Mouse (Mus musculus) spleen, adult 12 weeks (tissue): ENCODE results near the gene Hoxb1.

Experiments used
- DNase-seq: peaks from one replicate; pipeline ENCODE4 v3.0.0; 2022; ENCODE audit warnings: low spot score

The Hoxb1 gene

GRCm38 (mm10) chr11:96365441-96366091 is at the start of gene Hoxb1:
Gene Hoxb1 (plus strand): TSS chr11:96365752.
- no peak for DNase-seq

GRCm38 (mm10) chr11:96316696-96317607 is 48.6 kb upstream of the Hoxb1 start:
- no peak for DNase-seq

- no peak for DNase-seq
Measured at GRCm38 (mm10) chr11:96317608-96318367, 47.8 kb upstream of the Hoxb1 start, which contains the start of gene Hoxb4. Gene Hoxb4 (plus strand): TSS chr11:96318267.

GRCm38 (mm10) chr11:96318368-96319070 is 47.0 kb upstream of the Hoxb1 start:
- DNase-seq, result no peak

- no peak for DNase-seq
Measured at GRCm38 (mm10) chr11:96319071-96319902, 46.3 kb upstream of the Hoxb1 start.

GRCm38 (mm10) chr11:96319910-96320309 is 45.6 kb upstream of the Hoxb1 start:
- DNase-seq, result no peak

GRCm38 (mm10) chr11:96320688-96321087 is 44.9 kb upstream of the Hoxb1 start:
- DNase-seq, result no peak

- no peak for DNase-seq
Measured at GRCm38 (mm10) chr11:96321846-96322245, 43.7 kb upstream of the Hoxb1 start.

GRCm38 (mm10) chr11:96322738-96323137 is 42.8 kb upstream of the Hoxb1 start:
- DNase-seq, result no peak

- DNase-seq, result no peak
Measured at GRCm38 (mm10) chr11:96323154-96323553, 42.4 kb upstream of the Hoxb1 start, which contains the start of gene Hoxb3. Gene Hoxb3 (plus strand): TSS chr11:96323326.

GRCm38 (mm10) chr11:96324125-96324524 is 41.4 kb upstream of the Hoxb1 start:
- DNase-seq, result no peak

GRCm38 (mm10) chr11:96324965-96325364 is 40.6 kb upstream of the Hoxb1 start:
- DNase-seq, result no peak

- no peak for DNase-seq
Measured at GRCm38 (mm10) chr11:96325747-96326212, 39.8 kb upstream of the Hoxb1 start.

- no peak for DNase-seq
Measured at GRCm38 (mm10) chr11:96326705-96327104, 38.8 kb upstream of the Hoxb1 start.

GRCm38 (mm10) chr11:96327122-96327521 is 38.4 kb upstream of the Hoxb1 start:
- no peak for DNase-seq

GRCm38 (mm10) chr11:96327750-96328149 is 37.8 kb upstream of the Hoxb1 start:
- DNase-seq, result no peak

- no peak for DNase-seq
Measured at GRCm38 (mm10) chr11:96328605-96329004, 36.9 kb upstream of the Hoxb1 start.

- no peak for DNase-seq
Measured at GRCm38 (mm10) chr11:96332105-96332504, 33.4 kb upstream of the Hoxb1 start.

GRCm38 (mm10) chr11:96332618-96333032 is 32.9 kb upstream of the Hoxb1 start:
- DNase-seq, result no peak

- no peak for DNase-seq
Measured at GRCm38 (mm10) chr11:96333241-96334001, 32.1 kb upstream of the Hoxb1 start.
